Mouse (Mus musculus) testis, postnatal 14 days (tissue): Measurements from ENCODE around the gene Tmem203.
A peak's percentile ranks its signal among the peaks of the same experiment; 100 is the strongest.
"Not testable (repeated sequence)": the region's sequence is repeated elsewhere in the genome, so short reads cannot be mapped to it uniquely, and the experiment has no call there.

ENCODE experiments used
- DNase-seq: peaks from one replicate; pipeline ENCODE4 v3.0.0; 2021; ENCODE audit warnings: low spot score

Tmem203 gene

GRCm38 (mm10) chr2:25234050-25234449 is 21.2 kb upstream of the Tmem203 start, which contains the start of gene Slc34a3:
Gene Slc34a3, minus strand, starts transcription at chr2:25234364.
- no peak for DNase-seq

- no peak for DNase-seq
These were observed 20.6 kb upstream of the Tmem203 start for GRCm38 (mm10) chr2:25234551-25235220.

- no peak for DNase-seq
These were observed 18.6 kb upstream of the Tmem203 start, which contains the start of gene Rnf224 for GRCm38 (mm10) chr2:25236614-25237013. Gene Rnf224, minus strand, starts transcription at chr2:25236787.

- no peak for DNase-seq
These were observed 17.7 kb upstream of the Tmem203 start for GRCm38 (mm10) chr2:25237522-25237921.

GRCm38 (mm10) chr2:25238106-25238505 is 17.1 kb upstream of the Tmem203 start:
- no peak for DNase-seq

GRCm38 (mm10) chr2:25239766-25240165 is 15.5 kb upstream of the Tmem203 start:
- DNase-seq: no peak

- DNase-seq: no peak
These were observed 14.9 kb upstream of the Tmem203 start for GRCm38 (mm10) chr2:25240310-25240709.

GRCm38 (mm10) chr2:25240723-25241437 is 14.4 kb upstream of the Tmem203 start:
- peak; percentile 76 for DNase-seq

GRCm38 (mm10) chr2:25241438-25241775 is 13.8 kb upstream of the Tmem203 start:
- no peak for DNase-seq

GRCm38 (mm10) chr2:25242101-25242506 is 13.1 kb upstream of the Tmem203 start, which contains the start of the genes Rnf208 and Cysrt1:
Gene Rnf208, plus strand, starts transcription at chr2:25242255.
Gene Cysrt1, minus strand, starts transcription at chr2:25242452.
- no peak for DNase-seq

GRCm38 (mm10) chr2:25243342-25243741 is 11.9 kb upstream of the Tmem203 start:
- peak; percentile 60 for DNase-seq

GRCm38 (mm10) chr2:25244144-25244543 is 11.1 kb upstream of the Tmem203 start:
- no peak for DNase-seq

GRCm38 (mm10) chr2:25246183-25247072 is 8.8 kb upstream of the Tmem203 start, which contains the start of gene AL732309.1:
Gene AL732309.1, minus strand, starts transcription at chr2:25246863.
- DNase-seq: no peak

- DNase-seq: no peak
These were observed 2.9 kb upstream of the Tmem203 start for GRCm38 (mm10) chr2:25252331-25252730.

- DNase-seq: not testable (repeated sequence)
These were observed 1.3 kb downstream of the Tmem203 start for GRCm38 (mm10) chr2:25256443-25257109.

GRCm38 (mm10) chr2:25257250-25257649 is 2.0 kb downstream of the Tmem203 start:
- not testable (repeated sequence) for DNase-seq

- DNase-seq: no peak
These were observed 3.6 kb downstream of the Tmem203 start for GRCm38 (mm10) chr2:25258887-25259286.

GRCm38 (mm10) chr2:25261870-25262269 is 6.6 kb downstream of the Tmem203 start:
- no peak for DNase-seq

GRCm38 (mm10) chr2:25262291-25262767 is 7.1 kb downstream of the Tmem203 start, which contains the start of gene Tprn:
Gene Tprn, plus strand, starts transcription at chr2:25262618.
- peak; percentile 96 for DNase-seq

- DNase-seq: peak; percentile 46
These were observed 7.8 kb downstream of the Tmem203 start for GRCm38 (mm10) chr2:25262795-25263622.
